In the genomic region with DNA sequence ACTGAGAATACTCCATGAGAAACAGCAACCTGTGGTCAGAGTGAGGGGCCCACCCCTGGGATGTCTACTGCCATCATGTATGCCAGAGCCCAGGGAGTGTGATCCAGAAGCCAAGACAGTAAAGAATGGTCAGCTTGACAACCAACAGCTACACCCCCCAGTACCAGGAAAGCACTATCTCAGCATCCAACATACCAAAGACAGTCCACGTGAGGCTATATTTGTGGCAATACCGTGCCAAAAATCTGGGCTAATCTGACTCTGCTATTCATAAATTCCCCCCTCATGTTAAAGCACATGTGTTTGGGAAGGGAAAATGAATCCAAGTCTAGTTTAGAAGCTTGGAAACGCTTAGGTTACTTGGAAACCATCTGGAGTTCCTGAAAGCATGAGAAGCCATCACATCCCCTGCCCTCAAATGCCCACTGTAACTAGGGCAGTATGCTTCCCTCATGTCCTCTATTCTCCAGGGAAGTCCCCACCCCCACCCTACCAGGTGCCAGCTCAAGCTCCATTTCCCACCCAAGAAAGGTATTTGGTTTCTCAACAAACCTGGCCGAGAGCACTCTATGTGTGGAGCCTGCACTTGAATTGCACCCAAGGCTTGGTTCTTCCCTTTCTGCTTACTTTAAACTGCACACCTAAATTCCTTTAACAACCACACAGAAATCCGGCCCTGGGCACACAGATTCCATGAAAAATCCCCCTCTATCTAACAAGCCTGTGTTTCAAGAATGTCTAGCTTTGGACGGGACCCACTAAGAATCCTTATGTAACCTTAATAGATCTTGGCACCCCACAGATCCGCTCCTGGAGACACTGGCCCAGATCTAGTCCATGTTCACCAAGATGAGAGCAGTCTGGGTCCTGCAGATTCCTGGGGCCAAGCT, we compare ENCODE assay signal across 9 mouse cellular contexts. TPM values are rescaled to one million over a fixed set of nuclear protein-coding genes. Genes with fewer than 3 reads are reported as not detected.
DNase-seq lines count a peak whose midpoint lies in the region; ATAC-seq and TF ChIP-seq lines count a peak whose summit lies in the region.
"Had no signal": no experiment of that assay in that cellular context is flagged by ENCODE, and none has a peak within 500 bp of the region (broad histone marks: within the 10 kb centered on the region; RNA-seq: fewer than 3 reads in every experiment).

No protein-coding gene starts in this region.

- H3K4me1 ChIP-seq in ES-Bruce4 (ENCODE audit: control insufficient read depth, insufficient read depth, low read length), result no peaks in the 10 kb centered on the region
- H3K4me1 ChIP-seq in heart, postnatal 0 days (ENCODE audit: control insufficient read depth, insufficient read depth), result peaks cover 12% of the 10 kb centered on the region

- H3K4me3 ChIP-seq in gastrocnemius, adult 2 months, result peak overlapping the region; percentile 90
- H3K4me3 ChIP-seq in ES-Bruce4 (ENCODE audit: low read depth, low read length), result peak overlapping the region; percentile 83
- peak overlapping the region; percentile 96 for H3K4me3 ChIP-seq in heart, postnatal 0 days (ENCODE audit: low read depth, low read length)

- no peaks in the 10 kb centered on the region for H3K27me3 ChIP-seq in ES-Bruce4 (ENCODE audit: control insufficient read depth, insufficient read depth, low read length, poor library complexity, severe bottlenecking)
- 0 out of 2 replicates have a peak, but pooled peaks cover 3% of the 10 kb centered on the region for H3K27me3 ChIP-seq in heart, postnatal 0 days (ENCODE audit: control insufficient read depth, insufficient read depth, low read length)

- ATAC-seq in heart, postnatal 0 days (ENCODE audit: insufficient read depth, low read depth), result no peak
- ATAC-seq in megakaryocyte progenitor cell, adult 5-6 weeks (replicated peaks; ENCODE audit: poor library complexity), result no peak
- ATAC-seq in erythroblast, adult 5-6 weeks (replicated peaks; ENCODE audit: low FRiP score, poor library complexity, severe bottlenecking), result no peak

- H3K9me3 ChIP-seq in ES-Bruce4 (replicated peaks; ENCODE audit: control insufficient read depth, insufficient read depth, low read length, poor library complexity, severe bottlenecking), result no peaks in the 10 kb centered on the region
- no peaks in the 10 kb centered on the region for H3K9me3 ChIP-seq in heart, postnatal 0 days (replicated peaks; ENCODE audit: control insufficient read depth, low read length)

- no peak for TF ChIP-seq POLR2A in ES-Bruce4 (IDR thresholded peaks at IDR 0.05; ENCODE audit: insufficient read depth, low read length)

- no peak overlapping the region for H3K27ac ChIP-seq in gastrocnemius, adult 2 months
- H3K27ac ChIP-seq in ES-Bruce4 (ENCODE audit: insufficient read depth, low read length), result no peak overlapping the region
- H3K27ac ChIP-seq in heart, postnatal 0 days (ENCODE audit: low read depth), result no peak overlapping the region

- H3K36me3 ChIP-seq in ES-Bruce4 (ENCODE audit: control insufficient read depth, insufficient read depth, low read length, poor library complexity, severe bottlenecking), result no peaks in the 10 kb centered on the region
- no peaks in the 10 kb centered on the region for H3K36me3 ChIP-seq in heart, postnatal 0 days (replicated peaks; ENCODE audit: control insufficient read depth, insufficient read depth, low read length)

- 41% methylated on average over 7 of the region's 7 CpGs for WGBS in heart, postnatal 0 days

- intact Hi-C loops in gastrocnemius, adult 2 months (cut with DNase I), result no loop called here

- DNase-seq in gastrocnemius, adult 2 months, result no peak
- DNase-seq in gastrocnemius, postnatal 10 days, result no peak
- no peak for DNase-seq in heart, postnatal 0 days (ENCODE audit: low spot score)
- peak; percentile 77 for DNase-seq in lung, postnatal 25 days (ENCODE audit: low spot score)
- DNase-seq in urinary bladder, postnatal 25 days (ENCODE audit: low spot score), result no peak

- no peak for TF ChIP-seq EP300 in ES-Bruce4 (IDR thresholded peaks at IDR 0.05; ENCODE audit: insufficient read depth, low read depth, low read length)
- no peak for TF ChIP-seq EP300 in heart, postnatal 0 days (IDR thresholded peaks at IDR 0.05; ENCODE audit: low read depth)

- H3K9ac ChIP-seq in ES-Bruce4 (ENCODE audit: low read depth, poor library complexity, severe bottlenecking), result peak overlapping the region; percentile 80; the same call in 1 of the 2 replicates
- H3K9ac ChIP-seq in heart, postnatal 0 days (replicated peaks; ENCODE audit: low read depth, low read length), result peak overlapping the region; percentile 84; the same call in 1 of the 2 replicates

- TF ChIP-seq CTCF in gastrocnemius, adult 2 months (IDR thresholded peaks at IDR 0.05), result no peak
- TF ChIP-seq CTCF in ES-Bruce4 (IDR thresholded peaks at IDR 0.05; ENCODE audit: low read depth, low read length), result no peak
- no peak for TF ChIP-seq CTCF in heart, postnatal 0 days (IDR thresholded peaks at IDR 0.05; ENCODE audit: low read depth)

- H3K4me2 ChIP-seq in heart, postnatal 0 days (ENCODE audit: low read depth, low read length), result peak overlapping the region; percentile 93

RNA-seq across cellular contexts. Expression of gene Arhgap44, which starts 1.5 kb away (rescaled TPM):
- total RNA-seq in gastrocnemius, adult 2 months (2021), result 10 to 100 TPM in 1 of 2 experiments, 1 to 10 TPM in 1; 8.5 to 11.7 TPM
- total RNA-seq in gastrocnemius, postnatal 10 days (2021), result 1 to 10 TPM; 6.0 to 7.7 TPM
- polyA plus RNA-seq in ES-Bruce4 (2011; ENCODE audit: insufficient read depth, insufficient read length, low read depth, missing spikeins), result 7.9 and 8.6 TPM in 2 replicates
- 17.7 and 18.1 TPM in 2 replicates for total RNA-seq in heart, postnatal 0 days (2014; rRNA removed; ENCODE audit: low replicate concordance)
- polyA plus RNA-seq in heart, postnatal 0 days (2015; fragmentation: Nextera tagmentation; extraction: Ambion mirVana), result 8.5 and 8.9 TPM in 2 replicates
- not detected in 2 replicates for total RNA-seq in megakaryocyte progenitor cell, adult 5-6 weeks (2015)
- not detected in 2 replicates for total RNA-seq in megakaryocyte progenitor cell, adult 5-6 weeks (2017)
- total RNA-seq in erythroblast, adult 5-6 weeks (2015; ENCODE audit: low replicate concordance), result not detected in 2 replicates
- total RNA-seq in erythroblast, adult 5-6 weeks (2017; ENCODE audit: low replicate concordance), result not detected in 2 replicates

RNA-seq across cellular contexts. Expression of gene 1700086D15Rik, which starts 1.5 kb away (rescaled TPM):
- total RNA-seq in gastrocnemius, adult 2 months (2021), result under 1 TPM in 1 of 2 experiments, not detected in 1; 0.23 TPM
- under 1 TPM; 0.28 to 0.47 TPM for total RNA-seq in gastrocnemius, postnatal 10 days (2021)
- 1.3 and 2.5 TPM in 2 replicates for polyA plus RNA-seq in ES-Bruce4 (2011; ENCODE audit: insufficient read depth, insufficient read length, low read depth, missing spikeins)
- total RNA-seq in heart, postnatal 0 days (2014; rRNA removed; ENCODE audit: low replicate concordance), result 1.2 and 8.0 TPM in 2 replicates
- polyA plus RNA-seq in heart, postnatal 0 days (2015; fragmentation: Nextera tagmentation; extraction: Ambion mirVana), result 0.11 TPM in 1 of 2 replicates, not detected in the other
- not detected in 2 replicates for total RNA-seq in megakaryocyte progenitor cell, adult 5-6 weeks (2015)
- not detected in 2 replicates for total RNA-seq in megakaryocyte progenitor cell, adult 5-6 weeks (2017)
- total RNA-seq in erythroblast, adult 5-6 weeks (2015; ENCODE audit: low replicate concordance), result not detected in 2 replicates
- total RNA-seq in erythroblast, adult 5-6 weeks (2017; ENCODE audit: low replicate concordance), result not detected in 2 replicates
- polyA plus RNA-seq: liver, embryonic 16.5 days had no signal

Comparison
In these comparisons a context has a peak if more than half of its experiments do, and no peak if none do; other contexts are left out.
1. RNA of gene Arhgap44, which starts 1.5 kb away (total RNA-seq): 17.7 to 18.1 TPM in heart, postnatal 0 days, 8.5 to 11.7 TPM in gastrocnemius, adult 2 months and 6.0 to 7.7 TPM in gastrocnemius, postnatal 10 days; not detected in megakaryocyte progenitor cell, adult 5-6 weeks and not detected in erythroblast, adult 5-6 weeks; every median in the first group is over 4 times any median in the second.
2. Peak in every context shown above with its lines, with median percentiles within 50 percentile points of each other: H3K4me3 ChIP-seq.